ENCODE assay signal across 14 mouse cellular contexts in genomic region chr6:90700737-90701136, GRCm38 (mm10).
A peak's percentile ranks its signal among the peaks of the same experiment; 100 is the strongest.
DNase-seq lines count a peak whose midpoint lies in the region; ATAC-seq and TF ChIP-seq lines count a peak whose summit lies in the region.
"Had no signal": no experiment of that assay in that cellular context is flagged by ENCODE, and none has a peak within 500 bp of the region (broad histone marks: within the 10 kb centered on the region; RNA-seq: fewer than 3 reads in every experiment).

No protein-coding gene starts in this region.

- intact Hi-C loops in heart, postnatal 25 days (cut with DNase I) = no loop called here
- intact Hi-C loops in left cerebral cortex, adult 2 months (cut with DNase I) = no loop called here
- intact Hi-C loops in left cerebral cortex, postnatal 36 days (cut with DNase I) = no loop called here

- H3K27me3 ChIP-seq in heart, embryonic 12.5 days (replicated peaks) = no peaks in the 10 kb centered on the region
- no peaks in the 10 kb centered on the region for H3K27me3 ChIP-seq in limb, embryonic 14.5 days (ENCODE audit: control insufficient read depth, insufficient read depth, low read length)
- no peaks in the 10 kb centered on the region for H3K27me3 ChIP-seq in kidney, embryonic 14.5 days (ENCODE audit: control insufficient read depth, insufficient read depth, low read length)
- H3K27me3 ChIP-seq: forebrain, embryonic 15.5 days; midbrain, embryonic 13.5 days had no signal

- H3K4me3 ChIP-seq in heart, embryonic 12.5 days = no peak overlapping the region
- no peak overlapping the region for H3K4me3 ChIP-seq in left cerebral cortex, adult 2 months
- no peak overlapping the region for H3K4me3 ChIP-seq in limb, embryonic 14.5 days (replicated peaks; ENCODE audit: low read length)
- H3K4me3 ChIP-seq in kidney, embryonic 14.5 days (ENCODE audit: low read length) = no peak overlapping the region
- H3K4me3 ChIP-seq: forebrain, embryonic 15.5 days; midbrain, embryonic 13.5 days had no signal

- no peaks in the 10 kb centered on the region for H3K36me3 ChIP-seq in heart, embryonic 12.5 days
- H3K36me3 ChIP-seq in limb, embryonic 14.5 days (ENCODE audit: control insufficient read depth, insufficient read depth, low read length) = no peaks in the 10 kb centered on the region
- no peaks in the 10 kb centered on the region for H3K36me3 ChIP-seq in kidney, embryonic 14.5 days (ENCODE audit: control insufficient read depth, insufficient read depth, low read length)
- H3K36me3 ChIP-seq: forebrain, embryonic 15.5 days; midbrain, embryonic 13.5 days had no signal

- no peak overlapping the region for H3K4me2 ChIP-seq in heart, embryonic 12.5 days
- no peak overlapping the region for H3K4me2 ChIP-seq in limb, embryonic 14.5 days (replicated peaks; ENCODE audit: low read depth, low read length, severe bottlenecking)
- H3K4me2 ChIP-seq in kidney, embryonic 14.5 days (replicated peaks; ENCODE audit: low read depth, low read length) = no peak overlapping the region
- H3K4me2 ChIP-seq: forebrain, embryonic 15.5 days; midbrain, embryonic 13.5 days had no signal

- H3K9ac ChIP-seq in heart, embryonic 12.5 days = peak overlapping the region; percentile 44; the same call in 1 of the 2 replicates
- H3K9ac ChIP-seq in limb, embryonic 14.5 days (ENCODE audit: low read depth, low read length, severe bottlenecking) = no peak overlapping the region
- H3K9ac ChIP-seq in kidney, embryonic 14.5 days (ENCODE audit: low read depth, low read length) = no peak overlapping the region
- H3K9ac ChIP-seq: forebrain, embryonic 15.5 days; midbrain, embryonic 13.5 days had no signal

- no peak for ATAC-seq in heart, embryonic 12.5 days (ENCODE audit: insufficient number of reproducible peaks, low FRiP score)
- ATAC-seq in limb, embryonic 14.5 days (ENCODE audit: low FRiP score, low read depth) = no peak
- ATAC-seq in megakaryocyte-erythroid progenitor cell, adult 5-6 weeks (replicated peaks; ENCODE audit: low FRiP score, low TSS enrichment, poor library complexity, severe bottlenecking) = peak; percentile 49
- ATAC-seq in kidney, embryonic 14.5 days (ENCODE audit: low FRiP score, low TSS enrichment) = no peak
- ATAC-seq: forebrain, embryonic 15.5 days; midbrain, embryonic 13.5 days had no signal

- WGBS in heart, embryonic 12.5 days = 89% methylated on average over 2 of the region's 2 CpGs
- 76% methylated on average over 2 of the region's 2 CpGs for WGBS in limb, embryonic 14.5 days
- WGBS in kidney, embryonic 14.5 days = 95% methylated on average over 2 of the region's 2 CpGs

- H3K4me1 ChIP-seq in heart, embryonic 12.5 days (replicated peaks) = peaks cover 100% of the 10 kb centered on the region
- H3K4me1 ChIP-seq in limb, embryonic 14.5 days (ENCODE audit: control insufficient read depth, insufficient read depth, low read length) = peaks cover 62% of the 10 kb centered on the region
- peaks cover 12% of the 10 kb centered on the region for H3K4me1 ChIP-seq in kidney, embryonic 14.5 days (ENCODE audit: control insufficient read depth, insufficient read depth, low read length)

- TF ChIP-seq CTCF in left cerebral cortex, adult 2 months (IDR thresholded peaks at IDR 0.05) = no peak

- H3K27ac ChIP-seq in heart, embryonic 12.5 days (ENCODE audit: poor library complexity, severe bottlenecking) = peak overlapping the region; percentile 70; the same call in 1 of the 2 replicates
- H3K27ac ChIP-seq in left cerebral cortex, adult 2 months = peak overlapping the region; percentile 72
- 0 out of 2 replicates have a peak overlapping the region, but pooled peaks have one; percentile 73 for H3K27ac ChIP-seq in limb, embryonic 14.5 days (replicated peaks; ENCODE audit: low read depth, low read length)
- no peak overlapping the region for H3K27ac ChIP-seq in kidney, embryonic 14.5 days (ENCODE audit: low read depth, low read length)
- H3K27ac ChIP-seq: forebrain, embryonic 15.5 days; midbrain, embryonic 13.5 days had no signal

- no peak for DNase-seq in heart, postnatal 25 days (ENCODE audit: low spot score)
- no peak for DNase-seq in left cerebral cortex, adult 2 months (ENCODE audit: extremely low spot score in 1 of 2, low spot score in 2 of 2)
- DNase-seq in left cerebral cortex, postnatal 36 days (ENCODE audit: low spot score in 2 of 2) = no peak
- DNase-seq in limb, embryonic 14.5 days (ENCODE audit: low spot score) = no peak
- no peak for DNase-seq in adrenal gland, adult 2 months
- DNase-seq: cerebellum, postnatal 14 days; gastrocnemius, postnatal 10 days; left cerebral cortex, postnatal 4 days; thymus, adult 18-20 months had no signal

- H3K9me3 ChIP-seq in heart, embryonic 12.5 days (replicated peaks) = no peaks in the 10 kb centered on the region
- H3K9me3 ChIP-seq in limb, embryonic 14.5 days (ENCODE audit: control insufficient read depth, low read length) = no peaks in the 10 kb centered on the region
- no peaks in the 10 kb centered on the region for H3K9me3 ChIP-seq in kidney, embryonic 14.5 days (ENCODE audit: control insufficient read depth, low read length)
- H3K9me3 ChIP-seq: forebrain, embryonic 15.5 days; midbrain, embryonic 13.5 days had no signal

- no peak for TF ChIP-seq POLR2A in limb, embryonic 14.5 days (IDR thresholded peaks at IDR 0.05; ENCODE audit: borderline replicate concordance, extremely low read depth, insufficient read depth, insufficient read length)
